Comparison of ENCODE assay signal across 8 mouse cellular contexts in genomic region chr7:74025007-74025406, GRCm38 (mm10). TPM values are rescaled to one million over a fixed set of nuclear protein-coding genes. Genes with fewer than 3 reads are reported as not detected.
A peak's percentile ranks its signal among the peaks of the same experiment; 100 is the strongest.
DNase-seq lines count a peak whose midpoint lies in the region; ATAC-seq and TF ChIP-seq lines count a peak whose summit lies in the region.

No protein-coding gene starts in this region.

- ATAC-seq in cerebellum, adult (ENCODE audit: insufficient number of reproducible peaks, low FRiP score, low TSS enrichment) = no peak
- peak; percentile 30; the same call in 1 of the 2 replicates for ATAC-seq in heart, postnatal 0 days (ENCODE audit: insufficient read depth, low read depth)
- ATAC-seq in midbrain, embryonic 13.5 days = peak; percentile 65; the same call in 1 of the 2 replicates

- H3K4me3 ChIP-seq in heart, postnatal 0 days (ENCODE audit: low read depth, low read length) = no peak overlapping the region
- no peak overlapping the region for H3K4me3 ChIP-seq in midbrain, embryonic 13.5 days (replicated peaks)
- H3K4me3 ChIP-seq in testis, adult 2 months (ENCODE audit: control insufficient read depth, low read depth, low read length) = no peak overlapping the region

- no peaks in the 10 kb centered on the region for H3K9me3 ChIP-seq in heart, postnatal 0 days (replicated peaks; ENCODE audit: control insufficient read depth, low read length)
- H3K9me3 ChIP-seq in midbrain, embryonic 13.5 days = no peaks in the 10 kb centered on the region

- no peak for TF ChIP-seq POLR2A in testis, adult 2 months (IDR thresholded peaks at IDR 0.05; ENCODE audit: control insufficient read depth, low read depth, low read length)

- no peaks in the 10 kb centered on the region for H3K4me1 ChIP-seq in heart, postnatal 0 days (ENCODE audit: control insufficient read depth, insufficient read depth)
- H3K4me1 ChIP-seq in midbrain, embryonic 13.5 days (replicated peaks) = peaks cover 12% of the 10 kb centered on the region
- no peaks in the 10 kb centered on the region for H3K4me1 ChIP-seq in testis, adult 2 months (ENCODE audit: control insufficient read depth, insufficient read depth, low read length)

- peak; percentile 31 to 35 for DNase-seq in cerebellum, adult 18-20 months
- peak; percentile 60 for DNase-seq in Muller cell, postnatal 12 days (ENCODE audit: inconsistent ontology term)
- DNase-seq in cerebellum, postnatal 25 days = peak; percentile 47 to 74
- DNase-seq in heart, postnatal 0 days (ENCODE audit: low spot score) = peak; percentile 48
- peak; percentile 62 to 75 for DNase-seq in layer of hippocampus, postnatal 14 days (ENCODE audit: low spot score in 2 of 2)

- H3K9ac ChIP-seq in heart, postnatal 0 days (replicated peaks; ENCODE audit: low read depth, low read length) = no peak overlapping the region
- H3K9ac ChIP-seq in midbrain, embryonic 13.5 days (replicated peaks) = no peak overlapping the region

- H3K36me3 ChIP-seq in heart, postnatal 0 days (replicated peaks; ENCODE audit: control insufficient read depth, insufficient read depth, low read length) = no peaks in the 10 kb centered on the region
- no peaks in the 10 kb centered on the region for H3K36me3 ChIP-seq in midbrain, embryonic 13.5 days
- H3K36me3 ChIP-seq in testis, adult 2 months (ENCODE audit: control insufficient read depth, insufficient read depth, low read length) = no peaks in the 10 kb centered on the region

- no peak overlapping the region for H3K4me2 ChIP-seq in heart, postnatal 0 days (ENCODE audit: low read depth, low read length)
- H3K4me2 ChIP-seq in midbrain, embryonic 13.5 days (replicated peaks) = no peak overlapping the region

- no peak for TF ChIP-seq EP300 in heart, postnatal 0 days (IDR thresholded peaks at IDR 0.05; ENCODE audit: low read depth)

- no peak overlapping the region for H3K27ac ChIP-seq in heart, postnatal 0 days (ENCODE audit: low read depth)
- 0 out of 2 replicates have a peak overlapping the region, but pooled peaks have one; percentile 5 for H3K27ac ChIP-seq in midbrain, embryonic 13.5 days
- no peak overlapping the region for H3K27ac ChIP-seq in testis, adult 2 months (ENCODE audit: control insufficient read depth, insufficient read depth, low read depth, low read length)

- 12% methylated on average over 5 of the region's 5 CpGs for WGBS in heart, postnatal 0 days
- WGBS in midbrain, embryonic 13.5 days = 9% methylated on average over 5 of the region's 5 CpGs

- TF ChIP-seq CTCF in heart, postnatal 0 days (IDR thresholded peaks at IDR 0.05; ENCODE audit: low read depth) = peak; percentile 78
- TF ChIP-seq CTCF in testis, adult 2 months (IDR thresholded peaks at IDR 0.05; ENCODE audit: control insufficient read depth, insufficient read depth, insufficient replicate concordance, low read depth, low read length) = peak; percentile 68; the same call in 1 of the 2 replicates

- H3K27me3 ChIP-seq in heart, postnatal 0 days (ENCODE audit: control insufficient read depth, insufficient read depth, low read length) = no peaks in the 10 kb centered on the region
- peaks cover under 1% of the 10 kb centered on the region for H3K27me3 ChIP-seq in midbrain, embryonic 13.5 days
- no peaks in the 10 kb centered on the region for H3K27me3 ChIP-seq in testis, adult 2 months (ENCODE audit: control insufficient read depth, insufficient read depth, low read length)

RNA-seq across cellular contexts. Expression of gene St8sia2, which starts 11.5 kb away (rescaled TPM):
- total RNA-seq in heart, postnatal 0 days (2014; rRNA removed; ENCODE audit: low replicate concordance) = 0.31 and 7.3 TPM in 2 replicates
- polyA plus RNA-seq in heart, postnatal 0 days (2015; fragmentation: Nextera tagmentation; extraction: Ambion mirVana) = 0.62 and 0.66 TPM in 2 replicates
- 1 to 10 TPM; 4.0 to 4.4 TPM for total RNA-seq in layer of hippocampus, postnatal 14 days (2021)
- polyA plus RNA-seq in midbrain, embryonic 13.5 days (2015; fragmentation: Nextera tagmentation; extraction: Ambion mirVana) = 81.0 and 85.6 TPM in 2 replicates
- polyA plus RNA-seq in testis, adult 2 months (2012; rRNA removed) = 7.8 and 11.9 TPM in 2 replicates
